Mouse (Mus musculus): ENCODE measurements around the gene Ivl. TPM values are rescaled to one million over a fixed set of nuclear protein-coding genes. Genes with fewer than 3 reads are reported as not detected.

Ivl gene
- 16.6 and 21.1 TPM in 2 replicates for polyA plus RNA-seq (2015; fragmentation: Nextera tagmentation; extraction: Ambion mirVana)

DNA sequence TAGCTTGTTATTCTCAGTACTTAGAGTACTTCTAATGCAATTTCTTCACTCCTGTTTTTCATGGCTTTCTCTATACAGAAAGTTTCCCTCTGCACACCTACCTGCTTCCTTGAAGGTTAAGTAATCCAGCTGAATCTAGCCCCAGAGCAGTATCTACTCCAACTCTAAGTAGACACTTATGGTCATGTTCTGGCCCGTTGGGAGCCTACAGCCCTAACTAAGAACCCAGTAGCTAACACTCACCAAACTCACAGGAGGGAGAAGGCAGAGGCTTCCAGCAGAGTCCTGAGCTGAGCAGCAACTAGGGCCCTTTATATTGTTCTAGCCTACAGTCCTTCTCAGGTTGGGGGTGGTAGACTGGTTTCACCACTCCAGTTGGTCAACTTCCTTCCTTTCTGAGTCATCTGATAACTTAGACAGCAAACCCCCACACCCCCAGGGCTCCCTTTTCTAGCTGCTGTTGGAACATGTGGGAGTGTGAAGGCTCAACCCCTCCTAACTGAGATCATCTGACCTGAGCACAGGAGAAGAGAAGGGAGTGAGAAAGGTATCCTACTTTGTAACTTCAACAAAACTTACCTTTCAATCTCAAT, at the start of gene Ivl:
TSS of gene Ivl (minus strand) at position 287 of the 593 bp plus-strand sequence.
- Histone ChIP-seq H3K9ac (ENCODE audit: low read length) (no peak within 1 kb of the TSS), H3K27me3 (ENCODE audit: control insufficient read depth, insufficient read depth, low read length) (no peaks in the 10 kb centered on the region), H3K4me3 (ENCODE audit: low read depth, low read length) (no peak within 1 kb of the TSS), H3K36me3 (ENCODE audit: control insufficient read depth, insufficient read depth, low read length) (no peaks in the 10 kb centered on the region), H3K4me1 (replicated peaks; ENCODE audit: control insufficient read depth, insufficient read depth) (no peaks in the 10 kb centered on the region), H3K4me2 (replicated peaks; ENCODE audit: low read depth) (no peak within 1 kb of the TSS), H3K27ac (replicated peaks) (peak within 1 kb of the TSS; percentile 35; the same call in 1 of the 2 replicates), H3K9me3 (ENCODE audit: control insufficient read depth, low read length) (no peaks in the 10 kb centered on the region)
- TF ChIP-seq EP300 (optimal IDR thresholded peaks at IDR 0.05): no peak
- TF ChIP-seq CTCF (IDR thresholded peaks at IDR 0.05; ENCODE audit: low read depth): no peak
- DNase-seq (ENCODE audit: low spot score) (no peak), ATAC-seq (ENCODE audit: low FRiP score, low TSS enrichment) (no peak)
- 61% methylated on average over 1 of the region's 1 CpGs for WGBS

DNA sequence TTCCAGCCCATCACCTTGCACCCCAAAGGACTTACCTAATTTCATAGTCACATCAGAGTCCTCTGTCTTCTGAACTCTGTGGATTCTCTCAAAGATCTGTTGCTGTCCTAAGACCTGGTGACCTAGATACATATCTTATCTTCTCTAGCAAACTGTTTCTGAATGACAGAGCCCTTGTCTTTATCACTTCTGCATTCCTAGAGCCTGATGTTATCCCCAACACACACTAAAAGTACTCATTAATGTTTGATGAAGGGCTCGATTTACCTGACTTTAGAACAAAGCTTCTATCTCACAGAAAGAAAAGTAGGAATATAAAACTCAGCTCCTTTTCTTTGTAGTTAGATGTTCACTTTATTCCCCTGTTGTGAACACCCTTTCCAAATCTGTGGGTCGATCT, 48.0 kb upstream of the Ivl start, which contains the start of gene Lce6a:
TSS of gene Lce6a (minus strand) at position 101 of the 400 bp plus-strand sequence.
- WGBS: 52% methylated on average over 2 of the region's 2 CpGs
- no peaks in the 10 kb centered on the region for H3K27me3 ChIP-seq (ENCODE audit: control insufficient read depth, insufficient read depth, low read length)
- no peaks in the 10 kb centered on the region for H3K36me3 ChIP-seq (ENCODE audit: control insufficient read depth, insufficient read depth, low read length)
- DNase-seq (ENCODE audit: low spot score) (no peak), ATAC-seq (ENCODE audit: low FRiP score, low TSS enrichment) (no peak)
- H3K27ac ChIP-seq (replicated peaks): no peak within 1 kb of the TSS
- H3K9me3 ChIP-seq (ENCODE audit: control insufficient read depth, low read length): no peaks in the 10 kb centered on the region
- TF ChIP-seq EP300 (optimal IDR thresholded peaks at IDR 0.05) (no peak), CTCF (IDR thresholded peaks at IDR 0.05; ENCODE audit: low read depth) (no peak)
- no peaks in the 10 kb centered on the region for H3K4me1 ChIP-seq (replicated peaks; ENCODE audit: control insufficient read depth, insufficient read depth)
- H3K4me2 ChIP-seq (replicated peaks; ENCODE audit: low read depth): no peak within 1 kb of the TSS
- H3K4me3 ChIP-seq (ENCODE audit: low read depth, low read length): no peak within 1 kb of the TSS
- no peak within 1 kb of the TSS for H3K9ac ChIP-seq (ENCODE audit: low read length)

DNA sequence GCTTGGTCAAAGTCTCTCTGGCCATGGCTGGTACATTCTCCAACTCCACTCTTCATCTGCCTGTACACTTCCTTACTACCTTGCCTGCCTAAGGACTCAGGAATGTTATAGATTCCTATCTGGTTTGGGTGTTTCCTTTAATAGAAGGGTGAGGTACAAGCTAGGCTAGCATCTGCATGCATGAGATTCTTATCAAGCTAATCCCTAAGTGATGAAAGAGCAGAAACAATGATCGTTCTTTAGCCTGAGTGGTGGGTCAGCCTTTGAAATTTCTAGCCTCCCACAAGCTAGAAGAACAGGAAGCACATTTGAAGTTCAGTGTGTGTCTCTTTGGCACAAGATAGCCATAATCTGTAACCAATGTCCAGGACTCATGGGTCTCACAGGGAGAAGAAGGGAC, 36.3 kb upstream of the Ivl start:
- no peaks in the 10 kb centered on the region for H3K9me3 ChIP-seq (ENCODE audit: control insufficient read depth, low read length)

DNA sequence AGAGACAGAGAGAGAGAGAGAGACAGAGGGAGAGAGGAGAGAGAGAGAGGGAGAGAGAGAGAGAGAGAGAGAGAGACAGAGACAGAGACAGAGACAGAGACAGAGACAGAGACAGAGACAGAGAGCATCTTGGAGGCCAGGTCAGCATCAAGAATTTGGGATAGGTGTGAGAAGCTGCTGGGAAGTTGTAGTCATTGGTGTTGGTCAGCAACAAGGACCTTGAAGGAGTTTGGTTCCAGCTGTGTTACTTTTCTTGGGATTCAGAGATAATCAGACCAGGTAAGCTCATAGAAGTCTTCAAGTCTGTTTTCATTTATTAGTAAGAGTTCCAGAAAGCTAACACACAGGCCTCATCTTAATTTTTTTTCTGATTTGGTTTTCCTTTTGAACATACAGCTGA, 33.9 kb upstream of the Ivl start, which contains the start of gene 2210017I01Rik:
TSS of gene 2210017I01Rik (minus strand) at position 101 of the 400 bp plus-strand sequence.
- no peaks in the 10 kb centered on the region for H3K36me3 ChIP-seq (ENCODE audit: control insufficient read depth, insufficient read depth, low read length)
- no peaks in the 10 kb centered on the region for H3K9me3 ChIP-seq (ENCODE audit: control insufficient read depth, low read length)
- H3K4me3 ChIP-seq (ENCODE audit: low read depth, low read length): no peak within 1 kb of the TSS
- H3K9ac ChIP-seq (ENCODE audit: low read length): no peak within 1 kb of the TSS
- no peak for ATAC-seq (ENCODE audit: low FRiP score, low TSS enrichment)
- no peak within 1 kb of the TSS for H3K4me2 ChIP-seq (replicated peaks; ENCODE audit: low read depth)
- no peak for DNase-seq (ENCODE audit: low spot score)
- TF ChIP-seq CTCF (IDR thresholded peaks at IDR 0.05; ENCODE audit: low read depth): no peak
- TF ChIP-seq EP300 (optimal IDR thresholded peaks at IDR 0.05): no peak
- no peak within 1 kb of the TSS for H3K27ac ChIP-seq (replicated peaks)
- H3K4me1 ChIP-seq (replicated peaks; ENCODE audit: control insufficient read depth, insufficient read depth): no peaks in the 10 kb centered on the region
- no peaks in the 10 kb centered on the region for H3K27me3 ChIP-seq (ENCODE audit: control insufficient read depth, insufficient read depth, low read length)

More for the DNA sequence above, 36.3 kb upstream of the Ivl start:
- no peak overlapping the region for H3K4me3 ChIP-seq (ENCODE audit: low read depth, low read length)
- H3K4me1 ChIP-seq (replicated peaks; ENCODE audit: control insufficient read depth, insufficient read depth): no peaks in the 10 kb centered on the region
- no peak for DNase-seq (ENCODE audit: low spot score)
- no peak for TF ChIP-seq CTCF (IDR thresholded peaks at IDR 0.05; ENCODE audit: low read depth)
- peak; percentile 73 for TF ChIP-seq EP300 (optimal IDR thresholded peaks at IDR 0.05)
- 41% methylated on average over 1 of the region's 1 CpGs for WGBS
- no peaks in the 10 kb centered on the region for H3K36me3 ChIP-seq (ENCODE audit: control insufficient read depth, insufficient read depth, low read length)
- no peak overlapping the region for H3K27ac ChIP-seq (replicated peaks)
- no peak overlapping the region for H3K4me2 ChIP-seq (replicated peaks; ENCODE audit: low read depth)
- H3K9ac ChIP-seq (ENCODE audit: low read length): no peak overlapping the region
- ATAC-seq (ENCODE audit: low FRiP score, low TSS enrichment): no peak
- H3K27me3 ChIP-seq (ENCODE audit: control insufficient read depth, insufficient read depth, low read length): no peaks in the 10 kb centered on the region

DNA sequence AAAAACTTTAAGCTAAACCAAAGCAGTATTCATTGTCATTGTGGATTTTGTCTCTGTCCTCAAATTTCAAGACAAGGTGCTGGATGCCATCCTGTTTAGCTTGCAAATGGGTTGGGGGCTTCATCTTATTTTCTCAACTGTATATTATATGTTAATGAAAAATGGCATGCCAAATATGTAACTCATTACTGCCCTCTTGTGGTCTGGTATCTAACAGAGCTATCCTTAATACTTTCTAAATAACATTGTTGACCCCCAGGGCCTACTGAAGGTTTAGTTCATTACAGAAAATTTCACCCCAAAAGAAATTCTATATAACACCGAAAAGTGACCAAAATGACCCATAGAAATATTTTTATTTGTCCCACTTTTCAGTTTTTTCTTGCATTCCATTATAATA, 28.6 kb upstream of the Ivl start:
- no peak for DNase-seq (ENCODE audit: low spot score)
- ATAC-seq (ENCODE audit: low FRiP score, low TSS enrichment): no peak
- H3K9me3 ChIP-seq (ENCODE audit: control insufficient read depth, low read length): no peaks in the 10 kb centered on the region
- H3K4me1 ChIP-seq (replicated peaks; ENCODE audit: control insufficient read depth, insufficient read depth): no peaks in the 10 kb centered on the region
- WGBS: 43% methylated on average over 1 of the region's 1 CpGs
- H3K4me2 ChIP-seq (replicated peaks; ENCODE audit: low read depth): no peak overlapping the region
- no peak overlapping the region for H3K9ac ChIP-seq (ENCODE audit: low read length)
- H3K36me3 ChIP-seq (ENCODE audit: control insufficient read depth, insufficient read depth, low read length): no peaks in the 10 kb centered on the region
- H3K27me3 ChIP-seq (ENCODE audit: control insufficient read depth, insufficient read depth, low read length): no peaks in the 10 kb centered on the region
- no peak overlapping the region for H3K27ac ChIP-seq (replicated peaks)
- TF ChIP-seq CTCF (IDR thresholded peaks at IDR 0.05; ENCODE audit: low read depth) (peak; percentile 61), EP300 (optimal IDR thresholded peaks at IDR 0.05) (no peak)
- H3K4me3 ChIP-seq (ENCODE audit: low read depth, low read length): no peak overlapping the region

DNA sequence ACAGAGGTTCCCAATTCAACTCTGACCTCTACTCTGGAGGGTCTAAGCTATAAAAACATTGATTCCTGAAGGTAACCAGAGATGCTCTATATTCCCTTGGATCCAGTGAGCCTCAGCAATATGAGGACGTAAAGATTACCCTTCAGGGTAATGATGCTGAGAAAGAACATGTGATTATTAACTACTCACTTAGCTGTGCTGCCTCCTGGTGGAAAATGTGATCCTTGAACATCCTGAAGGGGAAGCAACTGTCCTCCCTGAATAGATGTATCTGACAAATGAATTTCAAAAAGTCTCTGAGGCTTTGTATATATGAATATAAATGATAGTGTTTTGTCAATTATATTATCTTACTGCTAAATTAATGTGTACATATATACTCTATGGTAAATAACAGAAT, 26.9 kb upstream of the Ivl start:
- H3K4me2 ChIP-seq (replicated peaks; ENCODE audit: low read depth): no peak overlapping the region
- no peak for TF ChIP-seq EP300 (optimal IDR thresholded peaks at IDR 0.05)
- TF ChIP-seq CTCF (IDR thresholded peaks at IDR 0.05; ENCODE audit: low read depth): peak; percentile 67
- peak; percentile 21 for DNase-seq (ENCODE audit: low spot score)
- H3K36me3 ChIP-seq (ENCODE audit: control insufficient read depth, insufficient read depth, low read length): no peaks in the 10 kb centered on the region
- ATAC-seq (ENCODE audit: low FRiP score, low TSS enrichment): no peak
- no peak overlapping the region for H3K9ac ChIP-seq (ENCODE audit: low read length)
- no peaks in the 10 kb centered on the region for H3K27me3 ChIP-seq (ENCODE audit: control insufficient read depth, insufficient read depth, low read length)
- H3K27ac ChIP-seq (replicated peaks): no peak overlapping the region
- 60% methylated on average over 1 of the region's 1 CpGs for WGBS
- H3K9me3 ChIP-seq (ENCODE audit: control insufficient read depth, low read length): no peaks in the 10 kb centered on the region
- no peaks in the 10 kb centered on the region for H3K4me1 ChIP-seq (replicated peaks; ENCODE audit: control insufficient read depth, insufficient read depth)
- no peak overlapping the region for H3K4me3 ChIP-seq (ENCODE audit: low read depth, low read length)
